Mouse (Mus musculus) ES-Bruce4 (cell line): ENCODE measurements around the gene Zfp512b.

Experiments
- CTCF ChIP-seq: IDR thresholded peaks from one replicate; pipeline ENCODE4 v1.8.1; 2011; ENCODE audit warnings: low read depth, low read length
- POLR2A ChIP-seq: IDR thresholded peaks from one replicate; pipeline ENCODE4 v1.8.1; 2011; ENCODE audit warnings: low read length; ENCODE audit not compliant: insufficient read depth

GRCm38 (mm10) chr2:181587796-181588195 is 4.8 kb downstream of the Zfp512b start:
- no peak for TF ChIP-seq POLR2A
- peak; percentile 46 for TF ChIP-seq CTCF
